Mouse (Mus musculus) MEL (cell line): ENCODE results near the gene Bcl7c. TPM values are rescaled to one million over a fixed set of nuclear protein-coding genes. Genes with fewer than 3 reads are reported as not detected.

Source experiments
- DNase-seq: peaks from one replicate; pipeline ENCODE4 v3.0.0; 2011; ENCODE audit warnings: low read depth, low spot score
- H3K27ac ChIP-seq: 2 replicates; pipeline ENCODE4 v1.5.1; 2012; ENCODE audit warnings: low read depth, mild to moderate bottlenecking, control low read depth, low read length, moderate library complexity; ENCODE audit not compliant: control insufficient read depth
- H3K27me3 ChIP-seq, 2 experiments: fragments of 150-350 bp in 1 of 2; sonication (generic) in 1 of 2; 2 replicates each; pipeline ENCODE4 v1.6.1; 2012; ENCODE audit warnings: low read length in 2 of 2, mild to moderate bottlenecking in 2 of 2, improper control_type of control experiment in 1 of 2, moderate library complexity in 1 of 2; ENCODE audit not compliant: insufficient read depth in 2 of 2, control insufficient read depth in 1 of 2
- H3K36me3 ChIP-seq, 2 experiments: 2 replicates each; pipeline ENCODE4 v1.6.1; 2012 to 2014; ENCODE audit warnings: low read length in 2 of 2, improper control_type of control experiment in 1 of 2, inconsistent platforms in 1 of 2, mild to moderate bottlenecking in 1 of 2; ENCODE audit not compliant: insufficient read depth in 2 of 2, control insufficient read depth in 1 of 2
- H3K4me1 ChIP-seq, 2 experiments: fragments of 150-350 bp in 1 of 2; sonication (generic) in 1 of 2; 2 replicates each; pipeline ENCODE4 v1.6.1; 2012; ENCODE audit warnings: low read length in 2 of 2, improper control_type of control experiment in 1 of 2, mild to moderate bottlenecking in 1 of 2; ENCODE audit not compliant: insufficient read depth in 2 of 2, control insufficient read depth in 1 of 2
- H3K4me3 ChIP-seq, 2 experiments: fragments of 150-350 bp in 1 of 2; sonication (generic) in 1 of 2; 2 replicates each; pipeline ENCODE4 v1.5.1; 2012; ENCODE audit warnings: low read depth in 2 of 2, low read length in 2 of 2, mild to moderate bottlenecking in 2 of 2, moderate library complexity in 2 of 2, control low read depth in 1 of 2, improper control_type of control experiment in 1 of 2; ENCODE audit not compliant: control insufficient read depth in 1 of 2, insufficient read depth in 1 of 2
- H3K79me2 ChIP-seq: 2 replicates; pipeline ENCODE4 v1.6.1; 2012; ENCODE audit warnings: mild to moderate bottlenecking, low read length, moderate library complexity; ENCODE audit not compliant: control insufficient read depth, poor library complexity, insufficient read depth
- H3K9ac ChIP-seq: 2 replicates; pipeline ENCODE4 v1.6.1; 2012; ENCODE audit warnings: low read depth, mild to moderate bottlenecking, control low read depth, low read length, moderate library complexity; ENCODE audit not compliant: control insufficient read depth, poor library complexity, severe bottlenecking
- H3K9me3 ChIP-seq: fragments of 150-350 bp; sonication (generic); replicated peaks from 2 replicates; pipeline ENCODE4 v1.6.1; 2012; ENCODE audit warnings: mild to moderate bottlenecking, low read length, improper control_type of control experiment, moderate library complexity; ENCODE audit not compliant: insufficient read depth
- ELF1 ChIP-seq: IDR thresholded peaks from 2 replicates; pipeline ENCODE4 v1.6.1; 2014; ENCODE audit warnings: low read depth, mild to moderate bottlenecking, inconsistent platforms, low read length, improper control_type of control experiment, moderate library complexity
- GATA1 ChIP-seq: IDR thresholded peaks from 2 replicates; pipeline ENCODE4 v1.6.1; 2011; ENCODE audit warnings: low read depth, low read length, improper control_type of control experiment
- HCFC1 ChIP-seq: IDR thresholded peaks from 2 replicates; pipeline ENCODE4 v1.6.1; 2012; ENCODE audit warnings: low read depth, mild to moderate bottlenecking, inconsistent platforms, low read length, improper control_type of control experiment, moderate library complexity
- MAZ ChIP-seq: IDR thresholded peaks from 2 replicates; pipeline ENCODE4 v1.6.1; 2012; ENCODE audit warnings: low read depth, mild to moderate bottlenecking, inconsistent platforms, low read length, improper control_type of control experiment
- NELFE ChIP-seq: IDR thresholded peaks from 2 replicates; pipeline ENCODE4 v1.6.1; 2011; ENCODE audit warnings: low read depth, low read length, improper control_type of control experiment
- TAL1 ChIP-seq: IDR thresholded peaks from 2 replicates; pipeline ENCODE4 v1.6.1; 2012; ENCODE audit warnings: mild to moderate bottlenecking, inconsistent platforms, low read length, moderate library complexity, mixed read lengths
- TBP ChIP-seq: IDR thresholded peaks from 2 replicates; pipeline ENCODE4 v1.8.0; 2011; ENCODE audit warnings: low read depth, low read length, improper control_type of control experiment
- TCF12 ChIP-seq: IDR thresholded peaks from 2 replicates; pipeline ENCODE4 v1.6.1; 2014; ENCODE audit warnings: low read depth, mild to moderate bottlenecking, inconsistent platforms, low read length, improper control_type of control experiment, moderate library complexity
- UBTF ChIP-seq: IDR thresholded peaks from 2 replicates; pipeline ENCODE4 v1.6.1; 2012; ENCODE audit warnings: low read depth, mild to moderate bottlenecking, inconsistent platforms, low read length, improper control_type of control experiment, moderate library complexity, borderline replicate concordance; ENCODE audit not compliant: insufficient read depth
- USF1 ChIP-seq: IDR thresholded peaks from 2 replicates; pipeline ENCODE4 v1.6.1; 2014; ENCODE audit warnings: low read depth, mild to moderate bottlenecking, inconsistent platforms, low read length, improper control_type of control experiment, moderate library complexity
- polyA plus RNA-seq, 2 experiments: library from polyadenylated mRNA; stranded (reverse) in 1 of 2; unstranded in 1 of 2; fragments of >175 nt in 1 of 2; fragments of >200 nt in 1 of 2; gene quantifications; 2 replicates each; pipeline versions ENCODE4 v1.2.1 to v1.2.4; 2012; ENCODE audit warnings: low replicate concordance in 2 of 2, low read depth in 1 of 2; ENCODE audit not compliant: insufficient read length in 2 of 2, insufficient read depth in 1 of 2, missing spikeins in 1 of 2
- total RNA-seq: library from RNA; depleted of rRNA; stranded (reverse); fragments of 300-350 nt; gene quantifications from 2 replicates; pipeline ENCODE4 v1.2.3, GENCODE M21; 2012; rRNA removed

Bcl7c gene
- total and polyA plus RNA-seq, 3 experiments, result 72.4 to 98.4 TPM; not detected in 1

DNA sequence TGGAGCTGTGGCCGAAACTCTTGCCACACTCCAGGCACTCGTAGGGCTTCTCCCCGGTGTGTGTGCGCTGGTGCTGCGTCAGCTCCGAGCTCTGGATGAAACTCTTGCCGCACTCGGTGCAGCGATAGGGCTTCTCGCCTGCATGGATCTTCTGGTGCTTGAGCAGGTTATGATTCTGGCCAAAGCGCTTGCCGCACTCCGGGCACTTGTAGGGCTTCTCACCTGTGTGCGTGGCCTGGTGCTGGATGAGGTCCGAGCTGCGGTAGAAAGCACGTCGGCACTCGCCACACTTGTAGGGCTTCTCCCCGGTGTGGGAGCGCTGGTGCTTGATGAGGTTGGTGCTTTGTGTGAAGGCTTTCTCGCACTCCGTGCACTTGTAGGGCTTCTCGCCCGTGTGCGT lies 97.2 kb downstream of the Bcl7c start:
- peaks cover 23% of the 10 kb centered on the region for H3K79me2 ChIP-seq
- H3K9ac ChIP-seq, result no peak overlapping the region
- no peak overlapping the region for H3K27ac ChIP-seq
- no peak for DNase-seq
- no peak for TF ChIP-seq HCFC1
- TF ChIP-seq TCF12, result no peak
- TF ChIP-seq TAL1, result no peak
- TF ChIP-seq NELFE, result no peak
- no peak for TF ChIP-seq USF1
- no peak for TF ChIP-seq ELF1
- no peak for TF ChIP-seq GATA1
- TF ChIP-seq TBP, result no peak
- no peak for TF ChIP-seq MAZ
- no peak for TF ChIP-seq UBTF
- TF ChIP-seq, all 39 proteins: peak for 0
- no peaks in the 10 kb centered on the region for H3K27me3 ChIP-seq
- H3K4me3 ChIP-seq, result no peak overlapping the region
- H3K4me1 ChIP-seq, result peaks cover 0 to 13% of the 10 kb centered on the region in 2 experiments; a peak in 2 of 4 replicates
- H3K9me3 ChIP-seq, result no peaks in the 10 kb centered on the region
- peaks cover 0 to 8% of the 10 kb centered on the region in 2 experiments; a peak in 2 of 4 replicates for H3K36me3 ChIP-seq

Other genes with a start within 250 kb of the Bcl7c start
- gene Prr14, start 249.3 kb downstream of the Bcl7c start, total RNA-seq, result 10.8 and 11.7 TPM in 2 replicates
- gene Prr14, start 249.3 kb downstream of the Bcl7c start, polyA plus RNA-seq, result 10 to 100 TPM in 1 of 2 experiments, not detected in 1; 45.9 TPM
- gene Fbrs, start 229.7 kb downstream of the Bcl7c start, total RNA-seq, result 7.5 TPM in 2 replicates
- gene Fbrs, start 229.7 kb downstream of the Bcl7c start, polyA plus RNA-seq, result 10 to 100 TPM in 1 of 2 experiments, not detected in 1; 53.3 TPM
- 20.3 and 22.3 TPM in 2 replicates for gene Srcap, start 196.9 kb downstream of the Bcl7c start, total RNA-seq
- gene Srcap, start 196.9 kb downstream of the Bcl7c start, polyA plus RNA-seq, result 10 to 100 TPM; 34.3 to 45.1 TPM
- gene Gm42715, start 189.3 kb downstream of the Bcl7c start, total RNA-seq, result 9.0 and 12.0 TPM in 2 replicates
- 10 to 100 TPM in 1 of 2 experiments, not detected in 1; 25.4 TPM for gene Gm42715, start 189.3 kb downstream of the Bcl7c start, polyA plus RNA-seq
- gene Tmem265, start 147.5 kb downstream of the Bcl7c start, total RNA-seq, result not detected in 2 replicates
- not detected for gene Tmem265, start 147.5 kb downstream of the Bcl7c start, polyA plus RNA-seq
- 22.9 and 23.3 TPM in 2 replicates for gene Phkg2, start 135.6 kb downstream of the Bcl7c start, total RNA-seq
- gene Phkg2, start 135.6 kb downstream of the Bcl7c start, polyA plus RNA-seq, result 10 to 100 TPM in 1 of 2 experiments, not detected in 1; 70.8 TPM
- 3.6 and 6.9 TPM in 2 replicates for gene Ccdc189, start 120.3 kb downstream of the Bcl7c start, total RNA-seq
- 1 to 10 TPM in 1 of 2 experiments, not detected in 1; 4.2 TPM for gene Ccdc189, start 120.3 kb downstream of the Bcl7c start, polyA plus RNA-seq
- gene Rnf40, start 120.2 kb downstream of the Bcl7c start, total RNA-seq, result 43.8 and 49.5 TPM in 2 replicates
- 10 to 100 TPM in 1 of 2 experiments, not detected in 1; 75.1 TPM for gene Rnf40, start 120.2 kb downstream of the Bcl7c start, polyA plus RNA-seq
- 9.4 and 12.6 TPM in 2 replicates for gene Zfp629, start 93.1 kb downstream of the Bcl7c start, total RNA-seq
- gene Zfp629, start 93.1 kb downstream of the Bcl7c start, polyA plus RNA-seq, result 10 to 100 TPM in 1 of 2 experiments, not detected in 1; 10.8 TPM
- gene Ctf1, start 3.8 kb upstream of the Bcl7c start, total RNA-seq, result 1.9 and 2.8 TPM in 2 replicates
- gene Ctf1, start 3.8 kb upstream of the Bcl7c start, polyA plus RNA-seq, result 1 to 10 TPM in 1 of 2 experiments, not detected in 1; 7.2 TPM
- gene Ctf2, start 23.2 kb upstream of the Bcl7c start, total RNA-seq, result 0.36 and 0.39 TPM in 2 replicates
- gene Ctf2, start 23.2 kb upstream of the Bcl7c start, polyA plus RNA-seq, result 1 to 10 TPM in 1 of 2 experiments, not detected in 1; 1.0 TPM
- gene Fbxl19, start 35.6 kb upstream of the Bcl7c start, total RNA-seq, result 37.7 and 46.7 TPM in 2 replicates
- 10 to 100 TPM in 1 of 2 experiments, not detected in 1; 58.3 TPM for gene Fbxl19, start 35.6 kb upstream of the Bcl7c start, polyA plus RNA-seq
- 31.4 and 37.5 TPM in 2 replicates for gene Orai3, start 60.9 kb upstream of the Bcl7c start, total RNA-seq
- 10 to 100 TPM in 1 of 2 experiments, not detected in 1; 47.2 TPM for gene Orai3, start 60.9 kb upstream of the Bcl7c start, polyA plus RNA-seq
- 9.2 and 10.3 TPM in 2 replicates for gene Setd1a, start 67.7 kb upstream of the Bcl7c start, total RNA-seq
- gene Setd1a, start 67.7 kb upstream of the Bcl7c start, polyA plus RNA-seq, result 10 to 100 TPM in 1 of 2 experiments, not detected in 1; 55.9 TPM
- 0.73 and 0.88 TPM in 2 replicates for gene Gm49388, start 76.7 kb upstream of the Bcl7c start, total RNA-seq
- 1 to 10 TPM in 1 of 2 experiments, not detected in 1; 1.3 TPM for gene Gm49388, start 76.7 kb upstream of the Bcl7c start, polyA plus RNA-seq
- gene Hsd3b7, start 91.7 kb upstream of the Bcl7c start, total RNA-seq, result 0.59 and 1.4 TPM in 2 replicates
- gene Hsd3b7, start 91.7 kb upstream of the Bcl7c start, polyA plus RNA-seq, result under 1 TPM in 1 of 2 experiments, not detected in 1; 0.75 TPM
- 44.4 and 47.8 TPM in 2 replicates for gene Stx4a, start 115.4 kb upstream of the Bcl7c start, total RNA-seq
- gene Stx4a, start 115.4 kb upstream of the Bcl7c start, polyA plus RNA-seq, result 100 to 1,000 TPM in 1 of 2 experiments, not detected in 1; 121 TPM
- gene Stx1b, start 115.6 kb upstream of the Bcl7c start, total RNA-seq, result 0.03 and 0.15 TPM in 2 replicates
- under 1 TPM in 1 of 2 experiments, not detected in 1; 0.56 TPM for gene Stx1b, start 115.6 kb upstream of the Bcl7c start, polyA plus RNA-seq
- 30.1 and 35.8 TPM in 2 replicates for gene Zfp646, start 167.3 kb upstream of the Bcl7c start, total RNA-seq
- gene Zfp646, start 167.3 kb upstream of the Bcl7c start, polyA plus RNA-seq, result 10 to 100 TPM in 1 of 2 experiments, not detected in 1; 38.2 TPM
- 7.7 and 9.1 TPM in 2 replicates for gene Zfp668, start 167.9 kb upstream of the Bcl7c start, total RNA-seq
- gene Zfp668, start 167.9 kb upstream of the Bcl7c start, polyA plus RNA-seq, result 10 to 100 TPM in 1 of 2 experiments, not detected in 1; 15.6 TPM
- gene Prss53, start 182.0 kb upstream of the Bcl7c start, total RNA-seq, result 0.10 and 0.15 TPM in 2 replicates
- under 1 TPM in 1 of 2 experiments, not detected in 1; 0.77 TPM for gene Prss53, start 182.0 kb upstream of the Bcl7c start, polyA plus RNA-seq
- gene Gm21974, start 186.5 kb upstream of the Bcl7c start, total RNA-seq, result not detected in 2 replicates
- not detected for gene Gm21974, start 186.5 kb upstream of the Bcl7c start, polyA plus RNA-seq
- 28.7 and 36.2 TPM in 2 replicates for gene Vkorc1, start 186.7 kb upstream of the Bcl7c start, total RNA-seq
- gene Vkorc1, start 186.7 kb upstream of the Bcl7c start, polyA plus RNA-seq, result 10 to 100 TPM in 1 of 2 experiments, not detected in 1; 66.4 TPM
- 32.6 and 35.0 TPM in 2 replicates for gene Bckdk, start 195.1 kb upstream of the Bcl7c start, total RNA-seq
- gene Bckdk, start 195.1 kb upstream of the Bcl7c start, polyA plus RNA-seq, result 100 to 1,000 TPM in 1 of 2 experiments, not detected in 1; 126 TPM
- 40.3 and 45.8 TPM in 2 replicates for gene Kat8, start 203.6 kb upstream of the Bcl7c start, total RNA-seq
- gene Kat8, start 203.6 kb upstream of the Bcl7c start, polyA plus RNA-seq, result 10 to 100 TPM in 1 of 2 experiments, not detected in 1; 39.5 TPM
- 0.12 TPM in 1 of 2 replicates, not detected in the other for gene Prss8, start 221.2 kb upstream of the Bcl7c start, total RNA-seq
- under 1 TPM in 1 of 2 experiments, not detected in 1; 0.21 TPM for gene Prss8, start 221.2 kb upstream of the Bcl7c start, polyA plus RNA-seq
- gene Prss36, start 237.8 kb upstream of the Bcl7c start, total RNA-seq, result 1.7 and 1.9 TPM in 2 replicates
- 1 to 10 TPM in 1 of 2 experiments, not detected in 1; 5.1 TPM for gene Prss36, start 237.8 kb upstream of the Bcl7c start, polyA plus RNA-seq